Mouse (Mus musculus) gastrocnemius, postnatal 25 days (tissue): ENCODE measurements around the gene Stat3. TPM values are rescaled to one million over a fixed set of nuclear protein-coding genes. Genes with fewer than 3 reads are reported as not detected.

Experiments used
- DNase-seq: peaks from one replicate; pipeline ENCODE4 v3.0.0; 2022
- total RNA-seq, 2 experiments: library from RNA; stranded (reverse); gene quantifications; 1 replicate in 1 of 2; 2 replicates in 1 of 2; pipeline ENCODE4 v1.2.3; 2021

Stat3 gene
- total RNA-seq, 2 experiments from 2014 or later, result 32.5 to 49.5 TPM

GRCm38 (mm10) chr11:100924386-100924919, 14.9 kb downstream of the Stat3 start:
- no peak for DNase-seq

GRCm38 (mm10) chr11:100920887-100921624, 18.3 kb downstream of the Stat3 start:
- no peak for DNase-seq

DNA sequence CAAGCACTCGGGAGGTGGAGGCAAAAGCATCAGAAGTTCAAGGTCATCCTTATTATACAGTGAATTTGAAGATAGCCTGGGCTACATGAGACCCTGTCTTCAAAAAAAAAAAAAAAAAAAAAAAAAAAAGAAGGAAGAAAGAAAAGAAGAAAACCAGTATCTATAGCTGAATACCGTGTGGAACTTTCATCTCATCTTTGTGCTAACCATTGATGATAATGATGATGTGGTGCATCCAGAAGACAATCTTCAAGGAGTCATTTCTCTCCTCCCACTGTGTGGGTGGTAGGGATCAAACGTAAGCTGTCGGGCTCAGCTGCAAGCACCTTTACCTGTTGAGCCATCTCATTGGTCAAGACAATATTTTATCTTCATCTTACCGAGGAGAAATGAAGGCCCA, 21.3 kb downstream of the Stat3 start:
- DNase-seq, result no peak

DNA sequence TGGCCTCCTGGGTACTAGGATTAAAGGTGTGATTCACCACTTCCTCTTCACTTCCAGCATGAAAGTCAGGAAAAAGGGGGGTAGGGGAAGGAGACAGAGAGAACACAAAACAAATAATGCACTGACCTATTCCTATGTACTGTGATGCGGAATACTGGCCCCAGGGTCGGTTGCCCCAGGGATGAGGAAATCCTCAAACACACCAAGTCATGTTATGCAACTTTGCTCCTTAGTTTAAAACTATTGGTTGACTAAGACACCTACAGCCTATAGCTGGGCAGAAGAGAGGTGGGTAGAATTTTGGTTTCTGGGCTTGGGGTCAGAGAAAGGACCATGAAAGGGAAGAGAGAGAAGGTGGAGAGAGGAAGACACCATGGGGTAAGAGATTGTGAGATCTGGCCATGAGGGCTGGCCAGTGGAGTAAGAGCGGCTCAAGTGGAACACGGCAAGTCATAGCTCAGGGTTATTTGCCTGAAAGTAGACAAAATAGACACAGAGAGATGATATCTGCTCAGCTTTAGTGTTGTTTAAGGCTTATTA, 22.8 kb downstream of the Stat3 start:
- DNase-seq, result no peak

GRCm38 (mm10) chr11:100915063-100915462, 24.3 kb downstream of the Stat3 start:
- no peak for DNase-seq

DNA sequence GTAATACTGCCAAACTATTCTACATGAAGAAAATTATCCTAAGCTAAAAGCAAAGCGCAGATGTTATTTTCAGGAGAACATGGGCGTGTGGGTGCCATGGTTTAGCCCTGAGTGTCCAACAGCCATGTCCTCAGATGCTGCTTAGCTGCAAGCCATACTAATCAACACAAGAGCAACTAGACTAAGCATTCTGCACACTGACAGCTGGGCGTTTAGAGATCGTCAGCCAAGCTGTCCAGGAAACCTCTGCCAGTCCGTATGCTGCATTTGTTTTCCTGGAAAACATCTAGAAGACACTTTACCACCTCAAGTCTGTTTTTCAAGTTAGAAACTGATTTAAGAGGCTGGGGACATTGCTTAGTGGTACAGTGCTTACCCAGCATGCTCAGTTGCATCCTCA, 24.9 kb downstream of the Stat3 start:
- DNase-seq, result no peak

DNA sequence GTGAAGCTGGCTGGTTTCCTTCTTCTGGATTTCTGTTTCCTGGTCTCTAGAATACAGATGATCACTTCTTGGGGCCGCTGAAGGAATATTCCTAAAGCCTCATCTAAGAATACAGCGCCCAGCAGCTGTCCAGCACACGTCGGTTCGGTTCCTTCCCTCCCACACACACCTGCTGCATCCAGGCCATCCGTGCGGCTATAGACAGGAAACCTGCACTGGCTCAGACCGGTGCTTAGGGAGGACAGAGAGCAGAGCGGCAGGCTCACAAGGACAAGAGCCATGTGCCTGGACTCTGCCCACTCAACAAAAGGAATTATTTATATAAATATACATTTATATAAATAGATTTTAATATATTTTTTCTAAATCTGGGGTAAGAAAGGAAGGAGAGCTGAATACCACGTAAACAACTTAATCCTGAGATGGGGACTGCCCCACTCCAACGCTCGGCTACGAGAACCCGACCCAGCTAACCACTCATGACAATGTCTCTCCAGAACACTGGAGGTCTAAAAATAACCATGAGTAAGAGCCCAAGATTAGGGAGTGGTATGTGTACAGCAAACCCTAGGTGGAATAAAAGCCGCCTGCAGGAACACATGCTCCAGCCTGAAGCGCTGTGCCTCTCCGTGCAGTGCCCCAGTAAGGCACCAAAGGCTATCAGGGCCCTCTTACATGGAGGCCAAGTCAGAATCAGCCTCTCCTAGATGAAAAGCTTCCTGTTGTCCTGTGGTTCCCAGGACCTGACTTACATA, 26.8 kb downstream of the Stat3 start:
- DNase-seq, result no peak

- no peak for DNase-seq
Observed at GRCm38 (mm10) chr11:100908567-100908966, 30.8 kb downstream of the Stat3 start.

- DNase-seq, result no peak
Observed at GRCm38 (mm10) chr11:100908112-100908511, 31.2 kb downstream of the Stat3 start.

DNA sequence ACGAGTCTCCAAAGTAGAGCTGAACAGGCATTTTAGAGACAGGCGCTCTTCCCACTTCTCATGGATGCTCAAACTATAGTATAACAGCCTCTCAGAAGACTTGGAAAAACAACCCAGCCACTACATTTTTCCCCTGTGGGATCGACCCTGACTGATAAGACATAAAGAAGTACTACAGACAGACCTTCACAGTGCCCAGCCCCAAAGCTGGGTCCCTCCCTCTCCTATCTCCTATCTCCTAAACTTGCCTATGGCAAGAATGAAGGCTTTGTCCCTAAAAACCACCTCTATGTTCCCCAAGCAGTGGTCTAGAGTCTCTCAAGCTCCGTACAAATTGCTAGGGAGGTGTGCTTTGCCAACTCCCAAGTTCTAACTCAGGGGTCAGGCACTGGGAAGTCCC, 32.5 kb downstream of the Stat3 start:
- DNase-seq, result no peak

- no peak for DNase-seq
Observed at GRCm38 (mm10) chr11:100905929-100906328, 33.4 kb downstream of the Stat3 start.

- no peak for DNase-seq
Observed at GRCm38 (mm10) chr11:100904580-100905351, 34.6 kb downstream of the Stat3 start.

- DNase-seq, result no peak
Observed at GRCm38 (mm10) chr11:100898441-100899199, 40.7 kb downstream of the Stat3 start.

DNA sequence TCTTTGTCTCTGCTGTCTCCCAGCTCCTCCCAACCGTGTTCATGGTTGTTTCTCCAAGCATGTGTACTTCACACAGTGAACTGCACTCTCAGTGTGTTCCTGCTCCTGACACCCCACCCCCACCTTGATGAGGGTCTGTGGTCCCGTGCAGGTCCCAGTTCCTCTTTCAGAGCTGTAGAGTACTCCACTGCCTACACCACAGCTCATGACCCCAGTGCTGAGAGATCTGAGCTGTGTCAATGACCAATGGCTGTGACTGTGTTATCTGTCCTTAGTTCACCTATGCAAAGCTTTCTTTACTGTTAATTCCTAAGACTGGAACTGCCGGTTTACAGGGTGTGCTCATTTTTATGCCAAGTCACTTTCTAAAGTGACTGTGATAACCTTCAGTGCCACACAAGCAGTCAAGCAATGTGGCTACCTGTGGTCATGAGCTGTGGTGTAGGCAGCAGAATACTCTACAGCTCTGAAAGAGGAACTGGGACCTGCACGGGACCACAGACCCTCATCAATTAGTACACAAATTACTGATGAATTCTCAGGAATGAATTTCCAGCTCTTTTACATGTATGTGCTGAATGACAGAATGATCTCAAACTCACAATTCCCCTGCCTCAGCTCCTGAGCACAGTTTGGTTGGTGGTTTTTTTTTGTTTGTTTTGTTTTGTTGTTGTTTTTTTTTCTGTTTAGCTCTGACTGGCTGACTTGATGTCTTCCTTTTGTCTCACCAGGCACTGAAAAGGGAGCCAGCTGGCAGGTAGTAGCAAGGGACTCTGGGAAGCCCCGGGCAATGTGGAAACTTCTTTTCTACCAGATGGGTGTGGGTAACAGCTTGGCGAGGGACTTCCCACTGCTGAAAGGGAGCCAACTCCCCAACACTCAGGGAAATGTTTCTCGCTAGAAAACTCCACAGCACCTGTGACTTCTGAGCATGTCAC, 41.8 kb downstream of the Stat3 start:
- DNase-seq, result no peak

DNA sequence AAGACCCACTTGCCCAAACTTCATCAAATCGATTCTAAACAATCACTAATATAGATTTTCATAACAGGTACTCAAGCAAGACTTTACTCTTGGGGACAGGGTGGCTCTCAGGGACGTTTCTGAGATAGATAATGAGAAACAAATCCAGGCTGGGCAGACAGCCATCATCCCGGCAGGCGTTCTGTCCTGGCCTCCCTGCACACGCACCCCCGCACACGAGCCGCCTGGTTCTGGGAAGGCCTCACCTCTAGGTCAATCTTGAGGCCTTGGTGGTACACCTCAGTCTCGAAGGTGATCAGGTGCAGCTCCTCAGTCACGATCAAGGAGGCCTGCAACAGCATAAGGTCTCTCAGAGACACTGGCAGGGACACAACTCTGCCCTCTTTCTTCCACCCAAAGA, 43.3 kb downstream of the Stat3 start:
- DNase-seq, result no peak

DNA sequence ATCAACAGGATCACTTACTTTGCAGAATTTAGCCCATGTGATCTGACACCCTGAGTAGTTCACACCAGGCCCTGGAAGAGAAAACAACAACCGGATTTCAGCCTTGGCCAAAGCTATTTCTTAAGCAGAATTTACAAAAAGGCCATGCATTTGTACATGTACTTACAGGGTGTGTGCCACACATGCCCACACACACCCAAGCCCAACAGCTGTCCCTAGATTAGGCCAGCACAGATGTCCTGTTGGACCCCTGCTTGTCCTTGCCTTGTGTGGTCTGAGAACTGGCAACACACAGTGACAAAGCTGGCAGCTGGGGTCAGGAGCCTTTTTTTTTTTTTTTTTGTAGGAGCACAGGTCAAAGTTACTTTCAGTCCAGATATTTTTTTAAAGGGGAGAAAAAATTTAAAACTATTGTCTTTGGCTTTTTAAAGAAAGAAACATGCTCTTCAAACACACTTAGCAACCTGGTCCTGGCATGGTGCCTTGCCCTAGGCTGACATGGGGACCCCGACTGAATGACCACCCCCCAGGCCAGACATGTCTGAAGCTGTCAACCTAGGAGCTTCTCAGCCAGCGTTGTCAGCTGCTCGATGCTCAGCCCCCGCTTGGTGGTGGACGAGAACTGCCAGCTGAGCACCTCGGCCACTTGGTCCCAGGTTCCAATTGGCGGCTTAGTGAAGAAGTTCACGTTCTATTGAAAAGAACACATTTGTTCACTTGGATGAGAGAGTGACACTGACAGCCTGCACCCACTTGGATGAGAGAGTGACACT, 45.0 kb downstream of the Stat3 start:
- DNase-seq, result no peak

- DNase-seq, result peak; percentile 84
Observed at GRCm38 (mm10) chr11:100893482-100893881, 45.9 kb downstream of the Stat3 start.

DNA sequence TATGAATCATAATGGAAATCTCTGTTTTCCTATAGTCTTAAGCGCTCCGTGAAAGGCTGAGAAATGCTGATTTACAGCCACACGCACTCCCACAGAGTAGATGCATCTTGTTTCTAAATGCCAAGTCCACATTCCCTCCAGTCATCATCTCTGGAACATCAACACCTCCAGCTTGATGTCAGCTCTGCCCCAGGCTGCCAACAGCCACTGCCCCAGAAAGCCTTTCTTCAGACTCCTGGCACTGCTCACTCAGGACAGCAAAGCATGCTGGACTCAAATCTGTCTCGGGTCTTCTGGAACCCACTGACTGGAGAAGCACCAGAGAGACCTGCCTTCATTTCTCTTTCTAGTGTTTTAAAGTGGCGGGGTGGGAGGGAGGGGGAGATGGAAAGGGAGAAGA, 46.9 kb downstream of the Stat3 start:
- DNase-seq, result peak; percentile 50

DNA sequence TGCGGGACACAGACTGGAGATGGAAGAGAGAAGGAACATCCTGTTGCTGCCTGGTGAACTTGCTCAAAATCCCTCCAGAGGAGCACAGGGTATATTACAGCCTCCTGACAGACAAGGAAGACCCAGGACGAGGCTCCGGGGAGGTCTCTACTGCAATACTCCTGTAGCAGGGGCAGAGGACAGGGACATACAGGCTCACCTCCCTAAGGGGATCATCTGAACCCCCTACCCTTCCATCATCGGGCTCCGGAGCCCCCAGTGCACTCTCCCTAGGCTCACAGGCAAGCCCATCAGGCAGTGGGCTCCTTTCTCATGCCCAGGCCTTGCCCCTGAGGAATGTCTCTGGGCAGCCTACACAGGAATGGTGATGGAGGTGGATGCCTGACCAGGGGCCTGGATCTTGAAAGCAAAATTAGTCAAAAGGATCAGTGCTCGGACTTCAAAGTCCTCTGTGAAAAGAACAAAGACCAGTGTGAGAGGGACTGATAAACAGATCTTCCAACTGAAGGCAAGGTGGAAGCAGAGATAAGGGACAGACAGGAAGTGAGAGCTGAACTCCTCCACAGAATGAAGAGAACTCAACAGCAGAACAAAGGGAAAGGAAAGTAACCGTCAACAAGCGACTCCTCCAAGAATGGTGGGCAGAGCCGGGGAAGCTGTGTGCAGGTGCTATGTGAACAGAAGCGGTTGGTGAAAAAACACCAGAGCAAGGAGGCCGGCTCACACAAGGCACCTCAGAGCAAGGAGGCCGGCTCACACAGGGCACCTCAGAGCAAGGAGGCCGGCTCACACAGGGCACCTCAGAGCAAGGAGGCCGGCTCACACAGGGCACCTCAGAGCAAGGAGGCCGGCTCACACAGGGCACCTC, 47.9 kb downstream of the Stat3 start:
- DNase-seq, result no peak
